Mouse (Mus musculus) liver, postnatal 0 days (tissue): ENCODE measurements at regions not wholly inside any gene's neighbourhood (a gene's known extent, or its start where the extent isn't known, plus 50 kb on each side); places are given as distances from the start of the nearest gene placed in this dataset.

Experiments
- CTCF ChIP-seq: sonication (generic); IDR thresholded peaks from 2 replicates; pipeline ENCODE4 v1.5.1; 2016; ENCODE audit warnings: antibody characterized with exemption, low read depth
- EP300 ChIP-seq: IDR thresholded peaks from 2 replicates; pipeline ENCODE4 v1.6.1; 2016; ENCODE audit warnings: antibody characterized with exemption, low read depth, mild to moderate bottlenecking

- TF ChIP-seq CTCF (no peak), EP300 (no peak)
Measured at GRCm38 (mm10) chr11:79825881-79826280, 136.3 kb downstream of the Utp6 start.
